Mouse (Mus musculus): ENCODE results near the gene Mkrn3. TPM values are rescaled to one million over a fixed set of nuclear protein-coding genes. Genes with fewer than 3 reads are reported as not detected.

Mkrn3 gene
- polyA plus RNA-seq, 1 experiment from 2014 or later, result 13.2 TPM

Other genes with a start within 250 kb of the Mkrn3 start
- gene Ndn, start 73.6 kb downstream of the Mkrn3 start, polyA plus RNA-seq (2014; fragmentation: Nextera tagmentation; extraction: Ambion mirVana), result 190 and 203 TPM in 2 replicates
- gene Magel2, start 43.1 kb downstream of the Mkrn3 start, polyA plus RNA-seq (2014; fragmentation: Nextera tagmentation; extraction: Ambion mirVana), result 6.0 and 7.5 TPM in 2 replicates
- gene Peg12, start 44.4 kb upstream of the Mkrn3 start, polyA plus RNA-seq (2014; fragmentation: Nextera tagmentation; extraction: Ambion mirVana), result 61.6 and 63.7 TPM in 2 replicates

Measured in neural tube, embryonic 11.5 days (tissue).